Mouse (Mus musculus) spleen, adult 12 weeks (tissue): Measurements from ENCODE around the gene Gm28845.

Experiments
- DNase-seq: peaks from one replicate; pipeline ENCODE4 v3.0.0; 2022; ENCODE audit warnings: low spot score

The Gm28845 gene

GRCm38 (mm10) chr1:65119438-65119837 is at the start of gene Gm28845:
Gene Gm28845 (minus strand): TSS chr1:65119558.
- no peak for DNase-seq

- DNase-seq = no peak
Observed at GRCm38 (mm10) chr1:65167496-65167895, 48.1 kb upstream of the Gm28845 start.

GRCm38 (mm10) chr1:65162210-65162609 is 42.9 kb upstream of the Gm28845 start:
- no peak for DNase-seq

- no peak for DNase-seq
Observed at GRCm38 (mm10) chr1:65156111-65156510, 36.8 kb upstream of the Gm28845 start.

- no peak for DNase-seq
Observed at GRCm38 (mm10) chr1:65154814-65155213, 35.5 kb upstream of the Gm28845 start.

- no peak for DNase-seq
Observed at GRCm38 (mm10) chr1:65147971-65148370, 28.6 kb upstream of the Gm28845 start.

- DNase-seq = no peak
Observed at GRCm38 (mm10) chr1:65147326-65147725, 28.0 kb upstream of the Gm28845 start.

- no peak for DNase-seq
Observed at GRCm38 (mm10) chr1:65146601-65147000, 27.2 kb upstream of the Gm28845 start.

GRCm38 (mm10) chr1:65144783-65145182 is 25.4 kb upstream of the Gm28845 start:
- no peak for DNase-seq

- no peak for DNase-seq
Observed at GRCm38 (mm10) chr1:65137560-65137959, 18.2 kb upstream of the Gm28845 start.

GRCm38 (mm10) chr1:65132833-65133232 is 13.5 kb upstream of the Gm28845 start:
- DNase-seq = no peak

- DNase-seq = no peak
Observed at GRCm38 (mm10) chr1:65131671-65132070, 12.3 kb upstream of the Gm28845 start.

GRCm38 (mm10) chr1:65130226-65130625 is 10.9 kb upstream of the Gm28845 start:
- no peak for DNase-seq

GRCm38 (mm10) chr1:65129634-65130180 is 10.3 kb upstream of the Gm28845 start:
- no peak for DNase-seq

- no peak for DNase-seq
Observed at GRCm38 (mm10) chr1:65122574-65123372, 3.4 kb upstream of the Gm28845 start, which contains the start of gene D630023F18Rik. Gene D630023F18Rik (minus strand): TSS chr1:65123214.

- DNase-seq = no peak
Observed at GRCm38 (mm10) chr1:65118150-65118913, 1.0 kb downstream of the Gm28845 start.

- no peak for DNase-seq
Observed at GRCm38 (mm10) chr1:65113536-65114172, 5.7 kb downstream of the Gm28845 start.

- no peak for DNase-seq
Observed at GRCm38 (mm10) chr1:65112807-65113196, 6.6 kb downstream of the Gm28845 start.

GRCm38 (mm10) chr1:65112031-65112806 is 7.1 kb downstream of the Gm28845 start:
- peak; percentile 25 for DNase-seq

- DNase-seq = no peak
Observed at GRCm38 (mm10) chr1:65109756-65110435, 9.5 kb downstream of the Gm28845 start.

GRCm38 (mm10) chr1:65109196-65109595 is 10.2 kb downstream of the Gm28845 start:
- no peak for DNase-seq
